Mouse (Mus musculus): ENCODE results near the gene Olfr9.
"Not testable (repeated sequence)": the region's sequence is repeated elsewhere in the genome, so short reads cannot be mapped to it uniquely, and the experiment has no call there.

Olfr9 gene

DNA sequence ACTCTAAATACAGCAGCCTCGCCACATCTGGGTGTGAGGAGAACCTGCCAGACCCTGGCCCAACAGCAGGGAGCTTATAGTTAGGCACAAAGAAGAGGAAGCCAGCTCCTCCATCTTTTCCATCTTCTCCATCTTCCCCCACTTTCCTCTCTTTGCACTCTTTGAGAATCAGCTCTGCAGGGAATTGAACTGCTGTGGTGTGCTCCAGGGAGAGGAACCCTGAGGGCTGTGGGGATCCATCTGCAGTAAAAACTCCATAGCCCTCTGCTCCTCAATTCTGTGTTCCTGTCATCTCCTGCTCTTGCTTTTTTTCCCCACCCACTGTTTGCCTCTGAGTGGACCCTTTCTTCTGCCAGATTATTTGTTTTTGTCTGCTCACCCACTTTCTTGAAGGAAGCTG is at the start of gene Olfr9:
Gene Olfr9, plus strand, starts transcription at position 301 of the 400 bp plus-strand sequence.
- DNase-seq, result not testable (repeated sequence)

GRCm38 (mm10) chr10:128940475-128941061 is 48.7 kb upstream of the Olfr9 start:
- no peak for DNase-seq

DNA sequence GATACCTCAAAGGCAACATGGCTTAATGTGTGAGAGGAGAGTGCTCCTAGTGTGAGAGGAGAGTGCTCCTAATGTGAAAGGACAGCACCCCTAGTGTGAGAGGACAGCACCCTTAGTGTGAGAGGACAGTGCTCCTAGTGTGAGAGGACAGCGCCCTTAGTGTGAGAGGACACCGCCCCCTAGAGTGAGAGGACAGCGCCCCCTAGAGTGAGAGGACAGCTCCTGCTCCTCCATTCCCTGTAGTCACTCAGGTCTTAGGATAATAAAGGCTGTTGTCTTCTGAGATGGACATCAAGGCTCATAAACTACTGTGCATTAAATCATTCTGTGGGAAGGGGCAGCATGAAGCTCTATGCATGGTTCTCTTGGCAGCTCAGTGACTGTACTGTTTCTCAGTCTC is 43.6 kb upstream of the Olfr9 start:
- peak; percentile 23 for DNase-seq

- DNase-seq, result no peak
These were observed 41.7 kb upstream of the Olfr9 start for GRCm38 (mm10) chr10:128947496-128947895.

- no peak for DNase-seq
These were observed 38.9 kb upstream of the Olfr9 start for GRCm38 (mm10) chr10:128950208-128950887.

- no peak for DNase-seq
These were observed 30.9 kb upstream of the Olfr9 start for GRCm38 (mm10) chr10:128958340-128958739.

DNA sequence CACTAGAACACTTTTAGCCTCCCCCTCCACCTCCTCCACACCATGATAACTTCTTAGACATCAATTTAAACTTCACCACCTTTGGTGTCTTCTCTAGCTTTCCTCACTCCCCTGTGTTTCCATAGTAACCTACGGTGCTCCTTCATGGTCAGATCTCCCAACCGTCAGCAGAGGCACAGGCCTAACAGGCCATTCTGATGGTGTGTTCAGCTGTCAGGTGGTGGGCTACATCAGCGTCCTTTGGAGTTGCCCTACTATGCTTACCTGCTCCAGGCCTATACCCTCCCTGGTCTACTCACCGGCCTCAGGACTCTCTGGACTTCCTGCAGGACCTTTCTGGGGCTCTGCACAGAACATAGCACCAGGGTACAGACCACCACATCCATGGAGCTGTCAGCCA is 29.1 kb upstream of the Olfr9 start:
- no peak for DNase-seq

GRCm38 (mm10) chr10:128960590-128961584 is 28.3 kb upstream of the Olfr9 start, which contains the start of gene Mettl7b:
Gene Mettl7b, minus strand, starts transcription at chr10:128960988.
- DNase-seq, result peak; percentile 79

- no peak for DNase-seq
These were observed 24.3 kb upstream of the Olfr9 start for GRCm38 (mm10) chr10:128964961-128965360.

GRCm38 (mm10) chr10:128965871-128966270 is 23.4 kb upstream of the Olfr9 start:
- DNase-seq, result no peak

GRCm38 (mm10) chr10:128968341-128968749 is 20.9 kb upstream of the Olfr9 start:
- no peak for DNase-seq

GRCm38 (mm10) chr10:128970740-128971250 is 18.4 kb upstream of the Olfr9 start:
- DNase-seq, result no peak

GRCm38 (mm10) chr10:128972841-128973240 is 16.4 kb upstream of the Olfr9 start:
- no peak for DNase-seq

DNA sequence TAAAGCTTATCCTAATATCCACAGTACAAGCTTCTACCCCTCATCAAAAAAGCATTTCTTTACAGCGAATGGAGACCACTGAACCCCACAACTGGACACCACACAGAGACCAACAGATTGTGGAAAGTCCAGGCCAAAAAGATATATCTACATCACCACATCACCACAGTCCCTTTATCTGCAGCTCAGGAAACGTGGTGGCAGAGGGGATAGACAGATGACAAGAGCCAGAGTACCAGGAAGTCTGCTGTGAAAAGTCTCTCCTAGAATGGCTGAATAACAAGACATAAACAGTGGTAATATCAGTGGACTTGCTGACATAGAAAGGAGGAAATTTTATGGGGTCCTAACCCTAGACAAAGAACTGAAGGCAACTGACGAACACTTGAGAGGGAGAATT is 12.8 kb upstream of the Olfr9 start:
- no peak for DNase-seq

DNA sequence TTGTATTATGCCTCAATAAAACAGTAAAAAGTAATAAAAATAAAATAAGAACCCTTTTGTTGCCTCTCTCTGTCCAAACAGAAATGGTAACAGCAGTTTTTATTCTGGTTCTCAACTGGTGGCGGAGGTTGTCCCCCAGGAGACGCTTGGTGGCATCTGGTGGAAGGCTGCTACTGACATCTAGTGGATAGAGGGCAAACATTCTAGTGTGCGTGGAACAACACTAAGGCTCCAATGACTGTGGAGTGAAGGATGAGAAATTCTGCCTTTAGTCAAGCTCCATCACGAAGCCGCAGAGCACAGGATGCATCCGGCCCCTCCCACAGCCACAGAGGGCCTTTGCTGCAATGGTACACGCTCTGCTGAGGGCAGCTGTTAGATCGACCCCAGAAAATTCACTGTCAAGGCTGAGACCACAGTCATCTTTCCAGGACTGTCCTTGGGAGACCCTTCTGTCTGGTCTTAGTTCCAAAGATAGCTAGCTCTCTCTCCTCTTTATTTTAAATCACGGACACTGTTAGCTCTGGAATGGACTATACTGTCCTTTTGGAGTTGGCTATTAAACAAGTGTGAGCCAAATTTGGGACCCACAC is 11.6 kb upstream of the Olfr9 start:
- DNase-seq, result peak; percentile 62

GRCm38 (mm10) chr10:128980644-128981365 is 8.4 kb upstream of the Olfr9 start:
- DNase-seq, result no peak

- peak; percentile 8 for DNase-seq
These were observed 1.1 kb downstream of the Olfr9 start for GRCm38 (mm10) chr10:128990129-128990850.

DNA sequence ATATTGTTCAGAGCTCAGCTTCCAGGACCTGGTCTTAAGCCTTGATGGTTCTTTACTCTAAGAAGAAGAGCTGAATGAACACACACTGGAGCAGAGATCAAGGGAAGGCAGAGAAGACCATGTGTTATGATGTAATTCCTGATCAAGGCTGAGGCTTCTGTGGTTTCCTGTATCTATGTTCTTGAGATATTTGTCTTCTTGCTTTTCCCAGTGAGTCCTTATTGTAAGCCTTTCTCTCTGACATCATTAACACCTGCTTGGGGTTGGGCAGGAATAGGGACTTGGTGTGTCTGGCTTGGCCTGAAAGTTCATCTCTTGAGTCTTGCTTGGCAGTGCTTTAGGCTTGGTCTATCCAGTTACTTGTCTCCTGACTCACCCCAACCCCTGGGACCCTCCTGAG is 1.8 kb downstream of the Olfr9 start:
- DNase-seq, result peak; percentile 61

GRCm38 (mm10) chr10:128995796-128996195 is 6.6 kb downstream of the Olfr9 start:
- no peak for DNase-seq

DNA sequence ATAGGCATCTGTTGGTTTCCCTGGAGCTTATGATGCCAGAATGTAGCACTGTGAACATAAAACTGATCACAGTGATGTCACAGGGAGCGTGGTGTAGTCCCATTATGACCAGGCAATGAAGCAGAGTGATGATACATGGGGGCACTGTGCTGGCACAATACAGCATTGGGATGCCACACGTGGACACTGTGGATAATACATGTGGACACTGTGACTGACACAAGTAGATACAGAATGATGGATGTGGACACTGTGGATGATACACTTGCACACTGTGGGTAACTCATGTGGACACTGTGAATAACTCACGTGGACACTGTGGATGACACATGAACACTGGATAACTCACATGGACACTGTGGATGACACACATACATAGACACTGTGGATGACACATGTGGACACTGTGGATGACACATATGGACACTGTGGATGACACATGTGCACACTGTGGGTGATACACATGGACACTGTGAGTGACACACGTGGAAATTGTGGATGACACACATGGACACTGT is 7.4 kb downstream of the Olfr9 start:
- no peak for DNase-seq
